Mouse (Mus musculus) embryo, embryonic 10 days (tissue): ENCODE measurements at regions not wholly inside any gene's neighbourhood (a gene's known extent, or its start where the extent isn't known, plus 50 kb on each side); places are given as distances from the start of the nearest gene placed in this dataset.

Source experiments
- DNase-seq: peaks from one replicate; pipeline ENCODE4 v3.0.0-alpha.2; 2015; ENCODE audit warnings: low spot score

DNA sequence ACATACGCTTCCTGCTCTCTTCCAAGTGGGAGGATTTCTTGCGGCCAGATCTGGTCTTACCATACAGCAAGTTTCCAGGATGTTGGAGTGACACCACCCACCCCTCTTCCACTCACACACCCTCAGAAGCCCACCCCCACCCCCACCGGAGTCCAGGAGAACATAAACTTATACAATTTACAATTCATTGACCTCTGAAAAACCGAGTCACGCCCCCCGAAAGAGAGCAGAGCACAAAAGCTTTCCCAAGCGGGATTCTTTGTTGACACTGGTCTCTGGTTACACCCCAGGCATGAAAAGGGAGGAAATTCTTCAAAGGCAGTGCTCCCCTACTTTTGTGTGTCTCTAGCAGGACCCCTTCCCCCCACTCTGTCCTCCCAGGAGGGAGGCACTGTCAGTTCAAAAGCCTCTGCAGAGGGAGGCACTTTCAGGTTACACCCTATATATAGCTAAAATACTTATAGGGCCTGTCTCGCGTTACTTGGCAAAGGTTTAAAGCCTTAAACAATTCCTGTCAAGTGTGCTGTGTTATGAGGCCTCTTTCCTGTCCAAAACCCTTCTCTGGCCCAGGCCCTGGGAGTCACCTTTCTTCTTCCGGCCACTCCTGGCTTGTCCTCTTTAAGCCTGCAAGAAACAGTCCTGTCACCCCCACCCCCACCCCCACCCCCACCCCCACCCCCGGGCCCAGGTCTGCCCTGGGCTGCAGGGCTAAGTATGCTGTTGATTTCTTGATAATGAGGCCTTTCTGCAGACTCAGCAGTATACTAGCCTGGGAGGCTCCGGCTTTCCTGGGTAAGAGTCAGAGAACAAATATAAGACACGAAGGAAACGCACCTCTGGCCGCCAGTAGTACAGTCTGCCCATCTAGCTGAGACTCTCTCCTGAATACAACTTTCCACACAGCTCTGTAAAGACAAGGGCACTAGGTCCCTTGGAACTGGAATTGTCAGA lies 63.6 kb upstream of the Klf3 start:
- DNase-seq, result peak; percentile 69

- no peak for DNase-seq
These were observed 59.1 kb upstream of the Klf3 start for GRCm38 (mm10) chr5:64744041-64744440.

- DNase-seq, result no peak
These were observed 58.7 kb upstream of the Klf3 start for GRCm38 (mm10) chr5:64744455-64744854.

DNA sequence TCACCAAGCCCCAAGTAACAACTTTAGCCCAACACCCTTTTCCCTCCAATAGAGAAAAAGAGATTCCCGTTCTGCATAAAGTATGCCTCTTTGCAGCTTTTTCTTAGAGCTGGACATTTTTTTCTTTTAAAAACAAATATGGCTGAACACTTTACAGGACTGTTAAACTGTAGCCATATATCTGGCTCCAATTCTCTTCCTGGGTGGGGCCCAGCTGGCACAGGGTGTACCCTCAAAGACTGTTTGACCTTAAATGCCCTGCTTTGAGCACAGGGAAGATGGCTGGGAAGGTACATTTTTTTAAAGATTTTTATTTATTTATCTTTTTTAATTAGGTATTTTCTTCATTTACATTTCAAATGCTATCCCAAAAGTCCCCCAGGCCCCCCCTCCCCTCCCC lies 55.7 kb upstream of the Klf3 start:
- no peak for DNase-seq

GRCm38 (mm10) chr5:64749415-64750166 lies 53.6 kb upstream of the Klf3 start:
- no peak for DNase-seq

- no peak for DNase-seq
These were observed 52.8 kb upstream of the Klf3 start for GRCm38 (mm10) chr5:64750406-64750805.

DNA sequence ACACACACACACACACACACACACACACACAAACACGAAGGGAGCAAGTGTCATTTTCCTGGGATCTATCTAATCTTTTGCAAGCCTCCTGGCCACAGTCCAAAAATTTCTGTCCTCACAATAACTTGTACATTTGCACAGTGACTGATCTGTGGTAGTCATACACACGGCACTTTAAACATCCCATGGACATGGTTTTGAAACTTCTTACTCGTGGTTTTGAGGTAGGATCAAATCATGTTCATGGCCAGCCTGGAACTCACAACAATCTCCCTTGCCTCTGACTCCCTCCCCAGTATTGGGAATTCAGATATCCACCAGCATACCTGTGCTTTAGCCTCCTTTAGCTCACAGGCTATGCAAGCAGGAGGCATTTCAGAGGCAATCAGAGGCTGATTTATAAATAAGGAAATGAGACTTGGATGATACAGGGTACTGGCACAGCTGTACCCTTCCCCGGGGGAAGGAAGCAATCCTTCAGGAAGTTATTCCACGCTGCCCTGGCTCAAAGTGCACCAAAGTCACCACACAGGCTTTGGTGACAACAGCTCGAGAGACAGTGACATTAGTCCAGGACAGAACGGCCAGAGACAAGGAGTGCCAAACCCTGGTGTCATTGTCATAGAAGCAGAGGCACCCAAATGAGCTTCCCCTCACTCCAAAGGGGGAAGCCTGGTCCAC lies 52.1 kb upstream of the Klf3 start:
- no peak for DNase-seq

- no peak for DNase-seq
These were observed 49.9 kb upstream of the Klf3 start for GRCm38 (mm10) chr5:64753142-64753750.
